Mouse (Mus musculus) erythroblast, embryonic 14.5 days (primary cell): Measurements from ENCODE around the gene Tbxa2r. TPM values are rescaled to one million over a fixed set of nuclear protein-coding genes. Genes with fewer than 3 reads are reported as not detected.

ENCODE experiments used
- H3K27me3 ChIP-seq: 2 replicates; pipeline ENCODE4 v1.6.1; 2012; ENCODE audit warnings: inconsistent platforms; ENCODE audit not compliant: control insufficient read depth
- H3K36me3 ChIP-seq: 2 replicates; pipeline ENCODE4 v1.6.1; 2012; ENCODE audit warnings: mild to moderate bottlenecking, inconsistent platforms; ENCODE audit not compliant: control insufficient read depth
- H3K4me1 ChIP-seq: 2 replicates; pipeline ENCODE4 v1.6.1; 2012; ENCODE audit warnings: inconsistent platforms; ENCODE audit not compliant: control insufficient read depth
- H3K4me3 ChIP-seq: replicated peaks from 2 replicates; pipeline ENCODE3; 2012; ENCODE audit warnings: moderate library complexity, mild to moderate bottlenecking, inconsistent platforms
- H3K9me3 ChIP-seq: 2 replicates; pipeline ENCODE4 v1.6.1; 2012; ENCODE audit warnings: low read length, inconsistent platforms, mixed read lengths; ENCODE audit not compliant: control insufficient read depth
- GATA1 ChIP-seq: IDR thresholded peaks from 2 replicates; pipeline ENCODE4 v1.6.1; 2012; ENCODE audit warnings: low read length, inconsistent platforms, mixed read lengths
- TAL1 ChIP-seq: IDR thresholded peaks from 3 replicates; pipeline ENCODE4 v1.6.1; 2012; ENCODE audit warnings: low read length, inconsistent platforms, mixed read lengths
- polyA plus RNA-seq: library from polyadenylated mRNA; stranded (reverse); fragments of >175 nt; gene quantifications from 2 replicates; pipeline ENCODE4 v1.2.3, GENCODE M21; 2012

The Tbxa2r gene
- polyA plus RNA-seq, 1 experiment, result 0.04 TPM

GRCm38 (mm10) chr10:81289811-81290210 lies 38.7 kb upstream of the Tbxa2r start:
- TF ChIP-seq TAL1, result no peak
- TF ChIP-seq GATA1, result no peak
- peaks cover 4% of the 10 kb centered on the region; the same call in 1 of the 2 replicates for H3K9me3 ChIP-seq
- no peak overlapping the region for H3K4me3 ChIP-seq
- H3K27me3 ChIP-seq, result peaks cover 28% of the 10 kb centered on the region
- peaks cover 3% of the 10 kb centered on the region for H3K36me3 ChIP-seq
- H3K4me1 ChIP-seq, result peaks cover 81% of the 10 kb centered on the region

- H3K36me3 ChIP-seq, result peaks cover 12% of the 10 kb centered on the region
- H3K4me1 ChIP-seq, result peaks cover 81% of the 10 kb centered on the region
- no peak for TF ChIP-seq GATA1
- no peak for TF ChIP-seq TAL1
- H3K27me3 ChIP-seq, result peaks cover 18% of the 10 kb centered on the region
- H3K4me3 ChIP-seq, result no peak overlapping the region
- no peaks in the 10 kb centered on the region for H3K9me3 ChIP-seq
Observed at GRCm38 (mm10) chr10:81290698-81291460, 37.7 kb upstream of the Tbxa2r start.

- H3K27me3 ChIP-seq, result peaks cover 10% of the 10 kb centered on the region
- no peak for TF ChIP-seq TAL1
- no peak for TF ChIP-seq GATA1
- H3K4me1 ChIP-seq, result peaks cover 81% of the 10 kb centered on the region
- peak within 1 kb of the TSS; percentile 83 for H3K4me3 ChIP-seq
- no peaks in the 10 kb centered on the region for H3K9me3 ChIP-seq
- peaks cover 19% of the 10 kb centered on the region for H3K36me3 ChIP-seq
Observed at GRCm38 (mm10) chr10:81291511-81292104, 36.9 kb upstream of the Tbxa2r start, which contains the start of gene Tjp3. Tjp3 (minus strand) TSS chr10:81291581.

- Histone ChIP-seq H3K9me3 (no peaks in the 10 kb centered on the region), H3K27me3 (peaks cover 10% of the 10 kb centered on the region), H3K4me3 (peak within 1 kb of the TSS; percentile 83), H3K36me3 (peaks cover 20% of the 10 kb centered on the region), H3K4me1 (peaks cover 80% of the 10 kb centered on the region)
- TF ChIP-seq TAL1 (no peak), GATA1 (no peak)
Observed at GRCm38 (mm10) chr10:81292554-81293333, 35.8 kb upstream of the Tbxa2r start, which contains the start of gene Pip5k1c. Pip5k1c (plus strand) TSS chr10:81292963.

- peaks cover 80% of the 10 kb centered on the region for H3K4me1 ChIP-seq
- no peaks in the 10 kb centered on the region for H3K9me3 ChIP-seq
- peaks cover 4% of the 10 kb centered on the region for H3K27me3 ChIP-seq
- peak overlapping the region; percentile 83 for H3K4me3 ChIP-seq
- no peak for TF ChIP-seq TAL1
- TF ChIP-seq GATA1, result no peak
- peaks cover 27% of the 10 kb centered on the region for H3K36me3 ChIP-seq
Observed at GRCm38 (mm10) chr10:81293334-81294030, 35.0 kb upstream of the Tbxa2r start.

- TF ChIP-seq GATA1, result no peak
- no peak for TF ChIP-seq TAL1
- Histone ChIP-seq H3K9me3 (no peaks in the 10 kb centered on the region), H3K36me3 (peaks cover 28% of the 10 kb centered on the region), H3K27me3 (peaks cover 4% of the 10 kb centered on the region), H3K4me3 (peak overlapping the region; percentile 2), H3K4me1 (peaks cover 85% of the 10 kb centered on the region)
Observed at GRCm38 (mm10) chr10:81294442-81294841, 34.1 kb upstream of the Tbxa2r start.

- H3K4me1 ChIP-seq, result peaks cover 88% of the 10 kb centered on the region
- H3K27me3 ChIP-seq, result peaks cover 4% of the 10 kb centered on the region
- no peaks in the 10 kb centered on the region for H3K9me3 ChIP-seq
- TF ChIP-seq TAL1 (no peak), GATA1 (no peak)
- peaks cover 28% of the 10 kb centered on the region for H3K36me3 ChIP-seq
- no peak overlapping the region for H3K4me3 ChIP-seq
Observed at GRCm38 (mm10) chr10:81295185-81295584, 33.3 kb upstream of the Tbxa2r start.

GRCm38 (mm10) chr10:81297246-81297645 lies 31.3 kb upstream of the Tbxa2r start:
- TF ChIP-seq GATA1 (no peak), TAL1 (no peak)
- peaks cover 36% of the 10 kb centered on the region for H3K36me3 ChIP-seq
- no peak overlapping the region for H3K4me3 ChIP-seq
- no peaks in the 10 kb centered on the region for H3K27me3 ChIP-seq
- H3K9me3 ChIP-seq, result no peaks in the 10 kb centered on the region
- peaks cover 90% of the 10 kb centered on the region for H3K4me1 ChIP-seq
